Mouse (Mus musculus) bone marrow, adult 2 months (tissue): ENCODE measurements at regions not wholly inside any gene's neighbourhood (a gene's known extent, or its start where the extent isn't known, plus 50 kb on each side); places are given as distances from the start of the nearest gene placed in this dataset.

Source experiments
- H3K27ac ChIP-seq: fragments of 200-500 bp; 2 replicates; pipeline ENCODE4 v1.5.1; 2012; ENCODE audit warnings: low read depth, mild to moderate bottlenecking, control low read depth, inconsistent platforms, low read length; ENCODE audit not compliant: control insufficient read depth, poor library complexity, insufficient read depth
- H3K4me1 ChIP-seq: fragments of 200-500 bp; 2 replicates; pipeline ENCODE4 v1.6.1; 2011; ENCODE audit warnings: low read length; ENCODE audit not compliant: control insufficient read depth, insufficient read depth
- H3K4me3 ChIP-seq: fragments of 200-500 bp; replicated peaks from 2 replicates; pipeline ENCODE3; 2011; ENCODE audit warnings: mild to moderate bottlenecking, low read depth, low read length, control low read depth; ENCODE audit not compliant: control insufficient read depth
- CTCF ChIP-seq: fragments of 200-500 bp; IDR thresholded peaks from 2 replicates; pipeline ENCODE4 v1.5.1; 2011; ENCODE audit warnings: low read length, control low read depth; ENCODE audit not compliant: control insufficient read depth, insufficient read depth
- POLR2A ChIP-seq: fragments of 200-500 bp; IDR thresholded peaks from 2 replicates; pipeline ENCODE4 v1.6.1; 2011; ENCODE audit warnings: low read depth, mild to moderate bottlenecking, control low read depth, low read length, borderline replicate concordance; ENCODE audit not compliant: control insufficient read depth
- WGBS: fragments of 180-500 bp; shearing (Covaris S2); methylation state at CpG from one replicate; pipeline ENCODE4 v1.1.7; 2018; 5-methylcytosine and 5-hydroxymethylcytosine counted together

GRCm38 (mm10) chr16:71197523-71197922, 883.8 kb downstream of the Gbe1 start:
- WGBS: 69% methylated on average over 2 of the region's 2 CpGs
- TF ChIP-seq CTCF (no peak), POLR2A (no peak)
- H3K4me3 ChIP-seq: no peak overlapping the region
- H3K27ac ChIP-seq: no peak overlapping the region
- H3K4me1 ChIP-seq: no peaks in the 10 kb centered on the region

DNA sequence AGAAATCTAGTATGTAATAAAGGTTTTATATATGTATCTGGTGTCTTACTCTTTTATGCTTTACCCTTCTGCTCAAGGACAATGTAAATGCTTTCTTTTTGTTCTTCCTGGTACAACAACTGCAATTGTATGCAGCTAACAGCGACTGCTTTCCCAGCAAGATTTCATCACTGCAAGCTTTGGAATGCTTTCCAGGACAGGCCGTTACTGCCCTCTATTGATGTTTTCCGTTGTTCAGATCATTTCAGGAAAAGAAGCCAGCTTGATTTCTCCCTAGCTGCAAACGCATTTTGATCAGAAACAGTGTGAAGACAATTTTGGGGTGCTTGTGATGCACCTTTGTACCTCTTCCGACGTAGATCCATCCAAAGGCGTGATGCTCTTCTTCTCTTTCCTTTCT, 895.1 kb downstream of the Gbe1 start:
- WGBS: 54% methylated on average over 7 of the region's 7 CpGs
- TF ChIP-seq CTCF (no peak), POLR2A (no peak)
- H3K27ac ChIP-seq: no peak overlapping the region
- no peaks in the 10 kb centered on the region for H3K4me1 ChIP-seq
- H3K4me3 ChIP-seq: no peak overlapping the region

DNA sequence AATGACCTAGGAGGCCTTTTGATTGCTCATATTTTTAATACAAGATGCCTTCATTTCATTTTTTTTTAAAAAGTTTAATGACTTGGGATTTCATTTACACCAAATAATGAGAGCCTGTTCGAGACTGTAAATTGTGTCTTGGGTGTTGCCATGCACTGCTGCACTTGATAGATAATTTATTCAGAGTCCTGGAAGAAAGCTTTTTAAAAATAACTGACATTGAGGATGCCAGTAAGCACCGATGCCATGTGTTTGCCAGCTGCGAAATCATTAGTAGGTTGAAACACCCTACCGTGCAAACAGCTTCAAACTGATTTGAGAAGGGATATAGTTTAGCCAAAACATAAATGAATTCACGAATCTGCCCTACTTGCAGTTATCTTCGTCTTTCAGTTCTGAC, 910.7 kb downstream of the Gbe1 start:
- no peak overlapping the region for H3K4me3 ChIP-seq
- no peaks in the 10 kb centered on the region for H3K4me1 ChIP-seq
- H3K27ac ChIP-seq: no peak overlapping the region
- 69% methylated on average over 6 of the region's 6 CpGs for WGBS
- no peak for TF ChIP-seq POLR2A
- no peak for TF ChIP-seq CTCF

DNA sequence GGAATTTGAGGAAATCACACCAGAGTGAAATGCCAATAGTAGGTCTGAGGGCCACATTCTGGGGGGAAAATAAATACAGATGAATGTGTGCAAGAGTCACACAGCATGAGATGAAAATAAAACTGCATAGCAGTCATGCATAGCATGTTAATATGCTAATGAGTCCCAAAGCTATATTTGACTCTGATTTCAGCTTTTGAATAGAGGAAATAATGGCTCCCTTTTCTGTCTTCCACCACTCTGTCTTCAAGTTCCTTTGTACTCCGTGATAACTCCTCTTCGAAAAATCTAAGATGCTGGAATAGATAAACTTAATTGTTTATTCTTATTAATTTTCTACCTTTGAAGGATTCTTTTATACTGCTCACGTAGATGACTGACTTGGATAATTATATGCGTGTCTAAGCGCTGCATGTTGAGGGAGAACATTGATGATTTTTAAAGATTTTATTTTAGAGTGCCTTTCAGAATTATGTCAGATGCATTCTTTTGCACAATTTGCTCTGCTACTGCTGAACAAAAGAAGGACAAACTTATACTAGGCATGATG, 916.4 kb downstream of the Gbe1 start:
- Histone ChIP-seq H3K4me3 (no peak overlapping the region), H3K27ac (no peak overlapping the region), H3K4me1 (no peaks in the 10 kb centered on the region)
- TF ChIP-seq CTCF (no peak), POLR2A (no peak)
- 85% methylated on average over 5 of the region's 5 CpGs for WGBS

DNA sequence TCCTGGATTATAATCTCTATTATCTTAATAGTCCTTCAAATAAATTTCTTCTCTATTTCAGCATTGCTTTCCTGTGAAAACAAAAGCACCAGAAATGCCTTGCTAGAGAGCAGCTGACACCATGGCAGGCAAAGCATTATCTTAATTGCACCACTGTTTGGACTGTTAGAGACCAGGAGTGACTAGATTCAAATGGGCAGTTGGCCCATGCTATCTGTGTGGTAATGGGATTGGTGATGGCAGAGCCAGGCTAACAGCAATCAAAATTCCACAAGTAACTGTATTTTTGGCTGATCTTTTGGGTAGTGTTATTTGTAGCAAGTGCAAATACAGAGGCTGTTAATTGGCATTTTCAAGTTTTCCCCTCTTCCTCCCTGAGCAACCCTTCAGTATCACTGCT, 929.3 kb downstream of the Gbe1 start:
- TF ChIP-seq POLR2A (no peak), CTCF (no peak)
- Histone ChIP-seq H3K4me3 (no peak overlapping the region), H3K27ac (no peak overlapping the region), H3K4me1 (no peaks in the 10 kb centered on the region)

DNA sequence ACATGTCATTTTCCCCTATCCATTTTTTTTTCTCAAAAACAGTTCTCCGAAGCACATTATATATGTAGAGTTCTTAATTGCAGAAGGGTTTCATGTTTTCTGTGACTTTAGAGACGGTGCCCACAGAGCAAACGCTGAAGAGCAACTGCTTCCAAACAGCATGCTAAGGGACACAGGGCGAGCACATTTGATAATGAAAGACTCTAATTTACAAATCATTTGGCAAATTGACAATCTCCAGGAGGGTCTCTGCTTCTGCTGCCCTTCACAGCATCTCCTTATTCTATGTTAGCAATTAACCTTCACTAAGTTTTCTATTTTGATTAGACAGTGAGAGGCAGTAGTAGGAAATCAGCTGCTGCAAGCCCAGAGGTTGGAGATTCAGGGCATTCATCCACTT, 929.7 kb downstream of the Gbe1 start:
- no peak overlapping the region for H3K4me3 ChIP-seq
- H3K27ac ChIP-seq: no peak overlapping the region
- WGBS: 69% methylated on average over 4 of the region's 4 CpGs
- TF ChIP-seq POLR2A (no peak), CTCF (no peak)
- no peaks in the 10 kb centered on the region for H3K4me1 ChIP-seq

GRCm38 (mm10) chr16:71247516-71248139, 933.9 kb downstream of the Gbe1 start:
- Histone ChIP-seq H3K27ac (no peak overlapping the region), H3K4me3 (no peak overlapping the region), H3K4me1 (no peaks in the 10 kb centered on the region)
- 38% methylated on average over 9 of the region's 9 CpGs for WGBS
- TF ChIP-seq CTCF (peak; percentile 12; the same call in 1 of the 2 replicates), POLR2A (no peak)

- no peak for TF ChIP-seq POLR2A
- no peak for TF ChIP-seq CTCF
- WGBS: 68% methylated on average over 4 of the region's 4 CpGs
- Histone ChIP-seq H3K4me3 (no peak overlapping the region), H3K4me1 (no peaks in the 10 kb centered on the region), H3K27ac (no peak overlapping the region)
These were observed 942.0 kb downstream of the Gbe1 start for GRCm38 (mm10) chr16:71255740-71256139.

- TF ChIP-seq POLR2A (no peak), CTCF (no peak)
- whole genome bisulfite sequencing: 71% methylated on average over 2 of the region's 2 CpGs
These were observed 942.4 kb downstream of the Gbe1 start for GRCm38 (mm10) chr16:71256175-71256574.

More at GRCm38 (mm10) chr16:71256175-71256574, 942.4 kb downstream of the Gbe1 start:
- Histone ChIP-seq H3K4me3 (no peak overlapping the region), H3K4me1 (no peaks in the 10 kb centered on the region), H3K27ac (no peak overlapping the region)
